Mouse (Mus musculus): ENCODE measurements around the gene Sars2. TPM values are rescaled to one million over a fixed set of nuclear protein-coding genes. Genes with fewer than 3 reads are reported as not detected.
A peak's percentile ranks its signal among the peaks of the same experiment; 100 is the strongest.

The Sars2 gene
- polyA plus RNA-seq, 1 experiment from 2014 or later = 33.0 TPM

DNA sequence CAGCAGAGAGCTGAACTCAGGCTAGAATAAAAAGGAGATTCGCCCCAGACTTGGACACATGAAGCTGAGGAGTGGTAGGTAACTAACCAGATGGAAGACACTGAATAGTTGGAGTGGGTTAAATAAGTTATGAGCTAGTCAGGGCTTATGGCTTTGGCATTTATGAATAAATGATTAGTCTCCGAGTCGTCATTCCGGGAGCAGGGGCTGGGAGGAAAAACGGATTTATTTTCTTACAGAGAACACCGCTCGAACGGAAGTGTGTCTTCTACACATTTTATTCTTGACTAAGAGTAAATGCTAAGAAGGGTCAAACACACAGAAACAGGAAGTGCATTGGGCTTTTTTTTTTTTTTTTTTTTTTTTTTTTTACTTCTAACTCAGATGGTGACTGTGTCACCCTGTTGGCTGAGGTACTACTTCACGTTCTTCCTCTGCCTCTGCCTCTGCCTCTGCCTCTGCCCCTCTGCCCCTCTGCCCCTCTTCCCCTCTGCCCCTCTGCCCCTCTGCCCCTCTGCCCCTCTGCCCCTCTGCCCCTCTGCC, 39.1 kb upstream of the Sars2 start:
- H3K4me3 ChIP-seq (ENCODE audit: low read length) = no peak overlapping the region
- no peaks in the 10 kb centered on the region for H3K27me3 ChIP-seq (ENCODE audit: control insufficient read depth, insufficient read depth, low read length)
- 0 out of 2 replicates have a peak, but pooled peaks cover 4% of the 10 kb centered on the region for H3K9me3 ChIP-seq (ENCODE audit: control insufficient read depth, low read length)
- no peaks in the 10 kb centered on the region for H3K4me1 ChIP-seq (ENCODE audit: control insufficient read depth, insufficient read depth, low read length)
- WGBS = 70% methylated on average over 9 of the region's 9 CpGs
- no peak overlapping the region for H3K27ac ChIP-seq (ENCODE audit: low read depth, low read length)
- H3K4me2 ChIP-seq (replicated peaks; ENCODE audit: low read depth, low read length) = no peak overlapping the region
- no peak overlapping the region for H3K9ac ChIP-seq (ENCODE audit: low read depth, low read length)
- ATAC-seq (ENCODE audit: low FRiP score, low TSS enrichment) = no peak
- H3K36me3 ChIP-seq (ENCODE audit: control insufficient read depth, insufficient read depth, low read length) = no peaks in the 10 kb centered on the region

DNA sequence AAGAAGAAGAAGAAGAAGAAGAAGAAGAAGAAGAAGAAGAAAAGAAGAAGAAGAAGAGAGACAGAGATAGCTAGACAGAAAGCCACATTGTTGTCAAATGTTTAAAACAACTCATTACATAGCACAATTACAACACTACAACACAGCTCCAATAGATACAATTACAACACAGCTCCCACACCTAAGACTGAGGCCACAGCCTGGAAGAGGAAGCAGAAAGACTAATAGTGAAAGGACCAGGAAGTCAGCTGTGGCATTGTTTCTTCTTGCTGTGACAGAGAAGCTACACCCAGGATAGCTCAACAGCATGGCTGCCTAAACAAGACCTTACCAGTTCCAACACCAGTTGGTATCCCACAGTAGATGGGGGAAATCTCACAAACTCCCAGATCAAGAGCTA, 32.3 kb upstream of the Sars2 start:
- Histone ChIP-seq H3K27me3 (ENCODE audit: control insufficient read depth, insufficient read depth, low read length) (no peaks in the 10 kb centered on the region), H3K4me2 (replicated peaks; ENCODE audit: low read depth, low read length) (no peak overlapping the region), H3K9me3 (ENCODE audit: control insufficient read depth, low read length) (no peaks in the 10 kb centered on the region), H3K36me3 (ENCODE audit: control insufficient read depth, insufficient read depth, low read length) (no peaks in the 10 kb centered on the region), H3K27ac (ENCODE audit: low read depth, low read length) (no peak overlapping the region), H3K4me3 (ENCODE audit: low read length) (no peak overlapping the region), H3K9ac (ENCODE audit: low read depth, low read length) (no peak overlapping the region), H3K4me1 (ENCODE audit: control insufficient read depth, insufficient read depth, low read length) (0 out of 2 replicates have a peak, but pooled peaks cover 2% of the 10 kb centered on the region)
- ATAC-seq (ENCODE audit: low FRiP score, low TSS enrichment) = no peak

GRCm38 (mm10) chr7:28710962-28711361, 30.8 kb upstream of the Sars2 start:
- Histone ChIP-seq H3K4me2 (replicated peaks; ENCODE audit: low read depth, low read length) (no peak overlapping the region), H3K4me3 (ENCODE audit: low read length) (no peak overlapping the region), H3K4me1 (ENCODE audit: control insufficient read depth, insufficient read depth, low read length) (0 out of 2 replicates have a peak, but pooled peaks cover 2% of the 10 kb centered on the region), H3K27ac (ENCODE audit: low read depth, low read length) (no peak overlapping the region), H3K9ac (ENCODE audit: low read depth, low read length) (no peak overlapping the region), H3K36me3 (ENCODE audit: control insufficient read depth, insufficient read depth, low read length) (no peaks in the 10 kb centered on the region), H3K9me3 (ENCODE audit: control insufficient read depth, low read length) (no peaks in the 10 kb centered on the region), H3K27me3 (ENCODE audit: control insufficient read depth, insufficient read depth, low read length) (no peaks in the 10 kb centered on the region)
- 69% methylated on average over 3 of the region's 3 CpGs for WGBS
- ATAC-seq (ENCODE audit: low FRiP score, low TSS enrichment) = no peak

- no peaks in the 10 kb centered on the region for H3K36me3 ChIP-seq (ENCODE audit: control insufficient read depth, insufficient read depth, low read length)
- no peak overlapping the region for H3K27ac ChIP-seq (ENCODE audit: low read depth, low read length)
- ATAC-seq (ENCODE audit: low FRiP score, low TSS enrichment) = no peak
- H3K4me2 ChIP-seq (replicated peaks; ENCODE audit: low read depth, low read length) = no peak overlapping the region
- no peak overlapping the region for H3K9ac ChIP-seq (ENCODE audit: low read depth, low read length)
- H3K4me3 ChIP-seq (ENCODE audit: low read length) = no peak overlapping the region
- H3K4me1 ChIP-seq (ENCODE audit: control insufficient read depth, insufficient read depth, low read length) = 0 out of 2 replicates have a peak, but pooled peaks cover 6% of the 10 kb centered on the region
- WGBS = 80% methylated on average over 5 of the region's 5 CpGs
- no peaks in the 10 kb centered on the region for H3K9me3 ChIP-seq (ENCODE audit: control insufficient read depth, low read length)
- no peaks in the 10 kb centered on the region for H3K27me3 ChIP-seq (ENCODE audit: control insufficient read depth, insufficient read depth, low read length)
Observed at GRCm38 (mm10) chr7:28714667-28715066, 27.1 kb upstream of the Sars2 start.

- Histone ChIP-seq H3K9me3 (ENCODE audit: control insufficient read depth, low read length) (no peaks in the 10 kb centered on the region), H3K9ac (ENCODE audit: low read depth, low read length) (no peak overlapping the region), H3K36me3 (ENCODE audit: control insufficient read depth, insufficient read depth, low read length) (no peaks in the 10 kb centered on the region), H3K4me2 (replicated peaks; ENCODE audit: low read depth, low read length) (no peak overlapping the region), H3K27me3 (ENCODE audit: control insufficient read depth, insufficient read depth, low read length) (no peaks in the 10 kb centered on the region), H3K27ac (ENCODE audit: low read depth, low read length) (no peak overlapping the region), H3K4me3 (ENCODE audit: low read length) (no peak overlapping the region), H3K4me1 (ENCODE audit: control insufficient read depth, insufficient read depth, low read length) (0 out of 2 replicates have a peak, but pooled peaks cover 6% of the 10 kb centered on the region)
- WGBS = 92% methylated on average over 2 of the region's 2 CpGs
- no peak for ATAC-seq (ENCODE audit: low FRiP score, low TSS enrichment)
Observed at GRCm38 (mm10) chr7:28715598-28715997, 26.2 kb upstream of the Sars2 start.

- H3K27ac ChIP-seq (ENCODE audit: low read depth, low read length) = no peak within 1 kb of the TSS
- H3K4me1 ChIP-seq (ENCODE audit: control insufficient read depth, insufficient read depth, low read length) = 0 out of 2 replicates have a peak, but pooled peaks cover 6% of the 10 kb centered on the region
- H3K4me3 ChIP-seq (ENCODE audit: low read length) = peak within 1 kb of the TSS; percentile 48
- no peaks in the 10 kb centered on the region for H3K9me3 ChIP-seq (ENCODE audit: control insufficient read depth, low read length)
- peak; percentile 80 for ATAC-seq (ENCODE audit: low FRiP score, low TSS enrichment)
- H3K4me2 ChIP-seq (replicated peaks; ENCODE audit: low read depth, low read length) = peak within 1 kb of the TSS; percentile 77
- H3K9ac ChIP-seq (ENCODE audit: low read depth, low read length) = peak within 1 kb of the TSS; percentile 66
- WGBS = 1% methylated on average over 36 of the region's 36 CpGs
- no peaks in the 10 kb centered on the region for H3K36me3 ChIP-seq (ENCODE audit: control insufficient read depth, insufficient read depth, low read length)
- H3K27me3 ChIP-seq (ENCODE audit: control insufficient read depth, insufficient read depth, low read length) = no peaks in the 10 kb centered on the region
Observed at GRCm38 (mm10) chr7:28716590-28717281, 25.1 kb upstream of the Sars2 start, which contains the start of gene Fbxo17. TSS of gene Fbxo17 (plus strand) at chr7:28716804.

DNA sequence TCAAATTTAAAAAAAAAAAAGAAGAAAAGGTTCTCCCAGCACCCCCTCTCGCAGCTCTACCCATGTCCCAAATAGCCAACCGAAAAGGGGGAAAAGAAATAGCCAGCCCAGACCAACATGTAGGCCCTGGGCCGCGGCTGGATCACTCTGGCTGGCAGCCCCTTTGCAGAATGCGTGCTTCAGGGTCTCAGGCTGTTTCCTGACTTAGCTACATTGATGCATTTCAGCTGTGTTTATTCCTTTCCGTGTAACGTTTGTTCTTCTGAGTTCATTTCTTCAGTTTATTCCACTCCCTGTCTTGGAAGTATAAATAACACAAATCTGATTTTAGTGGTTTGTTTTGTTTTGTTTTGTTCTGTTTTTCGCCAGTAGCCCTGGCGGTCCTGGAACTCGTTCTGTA, 24.1 kb upstream of the Sars2 start:
- ATAC-seq (ENCODE audit: low FRiP score, low TSS enrichment) = no peak
- Histone ChIP-seq H3K36me3 (ENCODE audit: control insufficient read depth, insufficient read depth, low read length) (no peaks in the 10 kb centered on the region), H3K4me2 (replicated peaks; ENCODE audit: low read depth, low read length) (no peak overlapping the region), H3K27ac (ENCODE audit: low read depth, low read length) (no peak overlapping the region), H3K4me1 (ENCODE audit: control insufficient read depth, insufficient read depth, low read length) (0 out of 2 replicates have a peak, but pooled peaks cover 3% of the 10 kb centered on the region), H3K4me3 (ENCODE audit: low read length) (no peak overlapping the region), H3K9me3 (ENCODE audit: control insufficient read depth, low read length) (no peaks in the 10 kb centered on the region), H3K27me3 (ENCODE audit: control insufficient read depth, insufficient read depth, low read length) (no peaks in the 10 kb centered on the region), H3K9ac (ENCODE audit: low read depth, low read length) (no peak overlapping the region)
- WGBS = 77% methylated on average over 10 of the region's 10 CpGs

DNA sequence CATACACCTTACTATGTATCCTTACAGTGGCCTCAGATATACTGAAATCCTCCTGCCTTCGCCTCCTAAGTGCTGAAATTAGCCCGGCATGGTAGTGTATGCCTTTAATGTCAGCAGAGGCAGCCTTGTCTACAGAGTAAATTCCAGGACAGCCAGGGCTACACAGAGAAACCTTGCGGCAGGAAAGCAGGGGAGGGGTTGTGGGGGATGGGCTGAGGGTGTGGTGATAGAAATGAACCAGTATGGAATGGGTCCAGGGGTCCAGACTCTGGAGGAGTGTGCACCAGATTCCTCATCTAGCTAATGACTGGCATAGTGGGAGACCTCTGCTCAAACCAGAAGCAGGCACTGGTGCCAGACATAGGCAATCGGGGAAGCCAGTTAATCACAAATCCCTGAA, 22.6 kb upstream of the Sars2 start:
- no peak overlapping the region for H3K9ac ChIP-seq (ENCODE audit: low read depth, low read length)
- H3K4me3 ChIP-seq (ENCODE audit: low read length) = no peak overlapping the region
- H3K4me1 ChIP-seq (ENCODE audit: control insufficient read depth, insufficient read depth, low read length) = 0 out of 2 replicates have a peak, but pooled peaks cover 3% of the 10 kb centered on the region
- ATAC-seq (ENCODE audit: low FRiP score, low TSS enrichment) = no peak
- no peak overlapping the region for H3K27ac ChIP-seq (ENCODE audit: low read depth, low read length)
- 60% methylated on average over 4 of the region's 4 CpGs for WGBS
- 0 out of 2 replicates have a peak, but pooled peaks cover under 1% of the 10 kb centered on the region for H3K9me3 ChIP-seq (ENCODE audit: control insufficient read depth, low read length)
- no peak overlapping the region for H3K4me2 ChIP-seq (replicated peaks; ENCODE audit: low read depth, low read length)
- no peaks in the 10 kb centered on the region for H3K36me3 ChIP-seq (ENCODE audit: control insufficient read depth, insufficient read depth, low read length)
- H3K27me3 ChIP-seq (ENCODE audit: control insufficient read depth, insufficient read depth, low read length) = no peaks in the 10 kb centered on the region

GRCm38 (mm10) chr7:28719650-28720049, 22.1 kb upstream of the Sars2 start:
- no peak for ATAC-seq (ENCODE audit: low FRiP score, low TSS enrichment)
- WGBS = 77% methylated on average over 2 of the region's 2 CpGs

More at GRCm38 (mm10) chr7:28719650-28720049, 22.1 kb upstream of the Sars2 start:
- Histone ChIP-seq H3K4me3 (ENCODE audit: low read length) (no peak overlapping the region), H3K9ac (ENCODE audit: low read depth, low read length) (no peak overlapping the region), H3K36me3 (ENCODE audit: control insufficient read depth, insufficient read depth, low read length) (no peaks in the 10 kb centered on the region), H3K27me3 (ENCODE audit: control insufficient read depth, insufficient read depth, low read length) (no peaks in the 10 kb centered on the region), H3K27ac (ENCODE audit: low read depth, low read length) (no peak overlapping the region), H3K4me2 (replicated peaks; ENCODE audit: low read depth, low read length) (no peak overlapping the region), H3K4me1 (ENCODE audit: control insufficient read depth, insufficient read depth, low read length) (0 out of 2 replicates have a peak, but pooled peaks cover 3% of the 10 kb centered on the region), H3K9me3 (ENCODE audit: control insufficient read depth, low read length) (0 out of 2 replicates have a peak, but pooled peaks cover 2% of the 10 kb centered on the region)
